ENCODE assay signal across 24 mouse cellular contexts in genomic region chr11:102380091-102380490, GRCm38 (mm10).
"Had no signal": no experiment of that assay in that cellular context is flagged by ENCODE, and none has a peak within 500 bp of the region (broad histone marks: within the 10 kb centered on the region; RNA-seq: fewer than 3 reads in every experiment).

No protein-coding gene starts in this region.

- H3K4me2 ChIP-seq: heart, embryonic 13.5 days; heart, embryonic 15.5 days; hindbrain, embryonic 13.5 days; hindbrain, embryonic 15.5 days; kidney, embryonic 15.5 days; limb, embryonic 13.5 days; limb, embryonic 15.5 days; liver, embryonic 12.5 days had no signal

- H3K4me3 ChIP-seq: heart, embryonic 10.5 days; heart, embryonic 13.5 days; heart, embryonic 15.5 days; hindbrain, embryonic 13.5 days; hindbrain, embryonic 15.5 days; kidney, embryonic 15.5 days; limb, embryonic 13.5 days; limb, embryonic 15.5 days; liver, embryonic 12.5 days had no signal

- H3K9ac ChIP-seq: heart, embryonic 13.5 days; heart, embryonic 15.5 days; hindbrain, embryonic 13.5 days; hindbrain, embryonic 15.5 days; kidney, embryonic 15.5 days; limb, embryonic 13.5 days; limb, embryonic 15.5 days had no signal

- ATAC-seq: hindbrain, postnatal 0 days; liver, embryonic 12.5 days had no signal

- H3K9me3 ChIP-seq: heart, embryonic 15.5 days; hindbrain, embryonic 13.5 days; hindbrain, embryonic 15.5 days; limb, embryonic 13.5 days; limb, embryonic 15.5 days had no signal

- DNase-seq: gastrocnemius, postnatal 10 days; gastrocnemius, postnatal 25 days; heart, adult 18-20 months; heart, postnatal 14 days; heart, postnatal 36 days; kidney, adult 11 months; kidney, adult 2 months; kidney, adult 9 months; kidney, postnatal 14 days; kidney, postnatal 36 days; layer of hippocampus, adult 9-11 months; layer of hippocampus, postnatal 36 days; left cerebral cortex, postnatal 4 days had no signal

- H3K27ac ChIP-seq: heart, embryonic 10.5 days; heart, embryonic 13.5 days; heart, embryonic 15.5 days; hindbrain, embryonic 13.5 days; hindbrain, embryonic 15.5 days; hindbrain, postnatal 0 days; kidney, embryonic 15.5 days; kidney, postnatal 0 days; limb, embryonic 13.5 days; limb, embryonic 15.5 days had no signal

- H3K36me3 ChIP-seq: heart, embryonic 10.5 days; heart, embryonic 13.5 days; heart, embryonic 15.5 days; hindbrain, embryonic 13.5 days; hindbrain, embryonic 15.5 days; kidney, embryonic 15.5 days; limb, embryonic 13.5 days; limb, embryonic 15.5 days had no signal

- H3K27me3 ChIP-seq: heart, embryonic 13.5 days; hindbrain, embryonic 15.5 days; kidney, embryonic 15.5 days had no signal
